Mouse (Mus musculus): ENCODE measurements around the gene Mrgprf.

GRCm38 (mm10) chr7:145270955-145271354, 29.7 kb upstream of the Mrgprf start:
- no peak for TF ChIP-seq MYOG (IDR thresholded peaks at IDR 0.05; ENCODE audit: control insufficient read depth in 1 of 3, insufficient read depth in 1 of 3, insufficient read length in 2 of 3, low read depth in 2 of 3)
- TF ChIP-seq POLR2A (IDR thresholded peaks at IDR 0.05; ENCODE audit: insufficient read length, low read depth) = no peak
- TF ChIP-seq SRF (IDR thresholded peaks at IDR 0.05; ENCODE audit: control insufficient read depth, insufficient read length, low read depth) = no peak
- no peak for TF ChIP-seq REST (IDR thresholded peaks at IDR 0.05; ENCODE audit: insufficient read depth, insufficient read length)
- TF ChIP-seq POLR2AphosphoS2 (IDR thresholded peaks at IDR 0.05; ENCODE audit: insufficient read length, low read depth) = no peak
- TF ChIP-seq MYOD1 (IDR thresholded peaks at IDR 0.05; ENCODE audit: control insufficient read depth in 1 of 3, insufficient read length in 2 of 3, low read depth in 2 of 3) = no peak
- no peak for TF ChIP-seq MAX (IDR thresholded peaks at IDR 0.05; ENCODE audit: low read depth)
- no peak for TF ChIP-seq TCF12 (IDR thresholded peaks at IDR 0.05; ENCODE audit: insufficient read depth, poor library complexity, severe bottlenecking)
- no peak for TF ChIP-seq E2F4 (IDR thresholded peaks at IDR 0.05; ENCODE audit: insufficient read depth)
- no peak for TF ChIP-seq USF1 (IDR thresholded peaks at IDR 0.05; ENCODE audit: low read depth)
- TF ChIP-seq CEBPB (IDR thresholded peaks at IDR 0.05; ENCODE audit: insufficient read depth, poor library complexity, severe bottlenecking) = no peak
- no peak for TF ChIP-seq TCF3 (IDR thresholded peaks at IDR 0.05; ENCODE audit: insufficient read length, low read depth)

Measured in myocyte (in vitro differentiated cells).